Mouse (Mus musculus) midbrain, embryonic 15.5 days (tissue): ENCODE results near the gene Krtap4-13. TPM values are rescaled to one million over a fixed set of nuclear protein-coding genes. Genes with fewer than 3 reads are reported as not detected.
"Not testable (repeated sequence)": the region's sequence is repeated elsewhere in the genome, so short reads cannot be mapped to it uniquely, and the experiment has no call there.

Source experiments
- ATAC-seq: fragments of 200-750 bp; cut with Nextera tagmentation; replicated peaks from 2 replicates; pipeline ENCODE4 v1.8.0; 2017; ENCODE audit warnings: moderate TSS enrichment
- H3K27ac ChIP-seq: fragments of 300-500 bp; sonication (generic); 2 replicates; pipeline ENCODE4 v1.5.1; 2015; ENCODE audit warnings: mild to moderate bottlenecking, inconsistent platforms
- H3K27me3 ChIP-seq: fragments of 300-500 bp; sonication (generic); replicated peaks from 2 replicates; pipeline ENCODE4 v1.6.1; 2015; ENCODE audit warnings: inconsistent platforms
- H3K36me3 ChIP-seq: fragments of 300-500 bp; sonication (generic); replicated peaks from 2 replicates; pipeline ENCODE4 v1.6.1; 2015; ENCODE audit warnings: inconsistent platforms
- H3K4me1 ChIP-seq: fragments of 300-500 bp; sonication (generic); 2 replicates; pipeline ENCODE4 v1.6.1; 2015; ENCODE audit warnings: inconsistent platforms
- H3K4me2 ChIP-seq: fragments of 300-500 bp; sonication (generic); 2 replicates; pipeline ENCODE4 v1.6.1; 2015; ENCODE audit warnings: inconsistent platforms, mild to moderate bottlenecking, moderate library complexity
- H3K4me3 ChIP-seq: fragments of 300-500 bp; sonication (generic); 2 replicates; pipeline ENCODE4 v1.5.1; 2015; ENCODE audit warnings: mild to moderate bottlenecking, inconsistent platforms
- H3K9ac ChIP-seq: fragments of 300-500 bp; sonication (generic); 2 replicates; pipeline ENCODE4 v1.6.1; 2015; ENCODE audit warnings: mild to moderate bottlenecking, inconsistent platforms
- H3K9me3 ChIP-seq: fragments of 300-500 bp; sonication (generic); 2 replicates; pipeline ENCODE4 v1.6.1; 2016; ENCODE audit warnings: inconsistent platforms
- WGBS: fragments of 180-500 bp; shearing (Covaris S2); methylation state at CpG from one replicate; pipeline ENCODE4 v1.1.7; 2015; ENCODE audit warnings: mixed read lengths; 5-methylcytosine and 5-hydroxymethylcytosine counted together
- polyA plus RNA-seq: library from polyadenylated mRNA; unstranded; fragments of >200 nt; fragmentation: Nextera tagmentation; extraction: Ambion mirVana; gene quantifications from 2 replicates; pipeline ENCODE4 v1.2.1, GENCODE M21; 2015

The Krtap4-13 gene
- polyA plus RNA-seq, 1 experiment from 2014 or later: not detected

DNA sequence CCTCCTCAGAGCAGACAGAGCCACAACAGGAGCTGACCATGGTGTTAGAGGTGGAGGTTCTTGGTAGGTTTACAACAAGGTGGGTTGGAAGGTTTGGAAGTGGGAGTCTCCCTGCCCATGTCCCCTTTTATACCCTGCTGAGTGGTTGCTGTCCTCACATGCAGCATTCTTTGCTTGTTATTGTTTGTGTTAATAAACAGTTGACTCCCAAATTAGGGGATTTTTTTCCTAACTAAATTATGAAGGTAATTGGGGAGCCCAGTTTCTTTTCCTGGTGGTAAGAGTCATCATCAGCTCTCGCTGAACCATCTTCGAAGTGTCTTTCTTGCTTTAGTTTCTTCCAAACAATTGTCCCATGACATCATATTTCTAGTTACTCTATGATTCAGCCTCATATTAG lies 29.1 kb downstream of the Krtap4-13 start, which contains the start of gene Krtap4-8:
TSS of gene Krtap4-8 (minus strand) at position 101 of the 400 bp plus-strand sequence.
- no peak within 1 kb of the TSS for H3K27ac ChIP-seq
- H3K4me3 ChIP-seq: no peak within 1 kb of the TSS
- H3K9ac ChIP-seq: no peak within 1 kb of the TSS
- no peaks in the 10 kb centered on the region for H3K36me3 ChIP-seq
- no peaks in the 10 kb centered on the region for H3K9me3 ChIP-seq
- no peaks in the 10 kb centered on the region for H3K4me1 ChIP-seq
- WGBS: 98% methylated on average over 2 of the region's 2 CpGs
- ATAC-seq: no peak
- H3K27me3 ChIP-seq: no peaks in the 10 kb centered on the region
- H3K4me2 ChIP-seq: no peak within 1 kb of the TSS

DNA sequence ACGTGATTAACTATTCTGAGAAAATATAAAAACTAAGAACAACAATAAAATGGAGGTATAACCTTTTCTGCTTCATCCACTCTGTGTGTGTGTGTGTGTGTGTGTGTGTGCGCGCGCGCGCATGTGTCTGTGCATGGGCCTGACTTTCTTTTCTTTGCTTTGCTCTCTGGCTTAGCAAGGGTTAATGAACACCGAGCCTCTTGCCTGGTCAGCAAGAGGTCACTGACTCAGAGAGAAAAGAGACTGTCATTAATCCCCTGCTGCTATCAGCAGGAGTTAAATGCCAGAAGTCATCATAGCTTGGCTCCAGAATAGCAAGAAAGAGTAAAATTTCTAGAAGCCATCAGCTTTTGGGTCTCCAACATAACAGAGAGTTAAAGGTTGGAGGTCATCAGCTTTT lies 31.3 kb downstream of the Krtap4-13 start:
- no peak overlapping the region for H3K4me2 ChIP-seq
- H3K9me3 ChIP-seq: no peaks in the 10 kb centered on the region
- H3K27ac ChIP-seq: no peak overlapping the region
- H3K36me3 ChIP-seq: no peaks in the 10 kb centered on the region
- 52% methylated on average over 7 of the region's 7 CpGs for WGBS
- no peak overlapping the region for H3K4me3 ChIP-seq
- ATAC-seq: no peak
- no peaks in the 10 kb centered on the region for H3K27me3 ChIP-seq
- H3K4me1 ChIP-seq: no peaks in the 10 kb centered on the region
- H3K9ac ChIP-seq: no peak overlapping the region

DNA sequence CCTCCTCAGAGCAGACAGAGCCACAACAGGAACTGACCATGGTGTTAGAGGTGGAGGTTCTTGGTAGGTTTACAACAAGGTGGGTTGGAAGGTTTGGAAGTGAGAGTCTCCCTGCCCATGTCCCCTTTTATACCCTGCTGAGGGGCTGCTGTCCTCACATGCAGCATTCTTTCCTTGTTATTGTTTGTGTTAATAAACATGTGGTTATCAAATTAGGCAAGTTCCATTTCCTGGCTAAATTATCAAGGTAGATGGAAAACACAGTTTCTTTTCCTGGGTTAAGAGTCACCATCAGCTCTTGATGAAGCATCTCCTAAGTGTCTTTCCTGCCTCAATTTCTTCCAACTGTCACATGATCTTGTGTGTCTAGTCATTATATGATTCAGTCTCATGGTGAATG lies 36.9 kb downstream of the Krtap4-13 start, which contains the start of gene Gm11595:
TSS of gene Gm11595 (minus strand) at position 101 of the 400 bp plus-strand sequence.
- H3K27ac ChIP-seq, ATAC-seq, H3K36me3 ChIP-seq, H3K4me2 ChIP-seq, H3K4me1 ChIP-seq, H3K27me3 ChIP-seq, H3K4me3 ChIP-seq, H3K9me3 ChIP-seq, H3K9ac ChIP-seq: not testable (repeated sequence)

DNA sequence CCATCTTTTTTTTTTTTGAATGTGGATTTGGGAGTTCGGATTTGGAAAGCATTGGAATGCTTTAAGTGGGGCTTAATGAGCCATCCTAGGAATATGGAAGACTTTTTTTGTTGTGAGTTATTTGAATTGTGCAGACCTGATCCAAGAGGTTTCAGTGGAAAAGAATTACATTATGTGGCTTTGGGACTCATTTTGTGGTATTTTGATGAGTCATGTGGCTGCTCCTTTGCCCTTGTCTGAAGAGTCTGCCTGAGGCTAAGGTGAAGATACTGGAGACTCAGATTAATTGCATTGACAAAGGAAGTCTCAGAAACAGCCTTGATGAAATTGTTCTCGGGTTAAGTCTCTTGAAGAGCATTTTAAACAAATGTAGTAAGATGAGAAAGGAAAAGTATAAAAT lies 41.3 kb downstream of the Krtap4-13 start:
- no peak overlapping the region for H3K9ac ChIP-seq
- no peaks in the 10 kb centered on the region for H3K27me3 ChIP-seq
- H3K4me2 ChIP-seq: no peak overlapping the region
- no peak for ATAC-seq
- H3K27ac ChIP-seq: no peak overlapping the region
- 77% methylated on average over 2 of the region's 2 CpGs for WGBS
- no peaks in the 10 kb centered on the region for H3K36me3 ChIP-seq
- H3K4me1 ChIP-seq: no peaks in the 10 kb centered on the region
- H3K9me3 ChIP-seq: no peaks in the 10 kb centered on the region
- H3K4me3 ChIP-seq: no peak overlapping the region

Other genes starting within 250 kb of the Krtap4-13 start
- not detected in 2 replicates for gene Krtap3-1, start 243.3 kb downstream of the Krtap4-13 start, polyA plus RNA-seq
- gene Krtap1-5, start 228.9 kb downstream of the Krtap4-13 start, polyA plus RNA-seq: not detected in 2 replicates
- gene Krtap1-4, start 226.2 kb downstream of the Krtap4-13 start, polyA plus RNA-seq: not detected in 2 replicates
- not detected in 2 replicates for gene Krtap1-3, start 218.6 kb downstream of the Krtap4-13 start, polyA plus RNA-seq
- not detected in 2 replicates for gene Krtap9-3, start 211.8 kb downstream of the Krtap4-13 start, polyA plus RNA-seq
- not detected in 2 replicates for gene Gm11938, start 206.6 kb downstream of the Krtap4-13 start, polyA plus RNA-seq
- not detected in 2 replicates for gene Gm11937, start 199.7 kb downstream of the Krtap4-13 start, polyA plus RNA-seq
- gene Krtap2-4, start 195.0 kb downstream of the Krtap4-13 start, polyA plus RNA-seq: not detected in 2 replicates
- gene Gm11562, start 189.5 kb downstream of the Krtap4-13 start, polyA plus RNA-seq: not detected in 2 replicates
- not detected in 2 replicates for gene Krtap4-1, start 181.7 kb downstream of the Krtap4-13 start, polyA plus RNA-seq
- not detected in 2 replicates for gene Krtap4-2, start 174.8 kb downstream of the Krtap4-13 start, polyA plus RNA-seq
- gene Krtap4-7, start 165.8 kb downstream of the Krtap4-13 start, polyA plus RNA-seq: not detected in 2 replicates
- not detected in 2 replicates for gene Gm11555, start 159.7 kb downstream of the Krtap4-13 start, polyA plus RNA-seq
- gene Gm11563, start 150.9 kb downstream of the Krtap4-13 start, polyA plus RNA-seq: not detected in 2 replicates
- not detected in 2 replicates for gene Krtap4-6, start 143.9 kb downstream of the Krtap4-13 start, polyA plus RNA-seq
- gene Gm14190, start 119.2 kb downstream of the Krtap4-13 start, polyA plus RNA-seq: not detected in 2 replicates
- not detected in 2 replicates for gene Gm14180, start 75.6 kb downstream of the Krtap4-13 start, polyA plus RNA-seq
- gene Gm11595, start 37.0 kb downstream of the Krtap4-13 start, polyA plus RNA-seq: not detected in 2 replicates
- gene Krtap4-8, start 29.2 kb downstream of the Krtap4-13 start, polyA plus RNA-seq: not detected in 2 replicates
- gene Krtap4-9, start 24.7 kb downstream of the Krtap4-13 start, polyA plus RNA-seq: not detected in 2 replicates
- not detected in 2 replicates for gene Gm11596, start 16.4 kb downstream of the Krtap4-13 start, polyA plus RNA-seq
- gene Gm11569, start 11.0 kb downstream of the Krtap4-13 start, polyA plus RNA-seq: not detected in 2 replicates
- gene Gm11554, start 5.4 kb downstream of the Krtap4-13 start, polyA plus RNA-seq: not detected in 2 replicates
- not detected in 2 replicates for gene Gm11564, start 5.8 kb upstream of the Krtap4-13 start, polyA plus RNA-seq
- not detected in 2 replicates for gene 2300003K06Rik, start 28.2 kb upstream of the Krtap4-13 start, polyA plus RNA-seq
- gene Krtap4-16, start 41.7 kb upstream of the Krtap4-13 start, polyA plus RNA-seq: not detected in 2 replicates
- not detected in 2 replicates for gene Gm11568, start 48.0 kb upstream of the Krtap4-13 start, polyA plus RNA-seq
- gene Gm11559, start 54.6 kb upstream of the Krtap4-13 start, polyA plus RNA-seq: not detected in 2 replicates
- gene Krtap9-1, start 63.5 kb upstream of the Krtap4-13 start, polyA plus RNA-seq: not detected in 2 replicates
- not detected in 2 replicates for gene Gm11567, start 69.3 kb upstream of the Krtap4-13 start, polyA plus RNA-seq
- not detected in 2 replicates for gene Krtap31-1, start 98.0 kb upstream of the Krtap4-13 start, polyA plus RNA-seq
- not detected in 2 replicates for gene Gm11565, start 104.9 kb upstream of the Krtap4-13 start, polyA plus RNA-seq
- gene Krtap31-2, start 126.4 kb upstream of the Krtap4-13 start, polyA plus RNA-seq: not detected in 2 replicates
- not detected in 2 replicates for gene Krtap9-5, start 138.6 kb upstream of the Krtap4-13 start, polyA plus RNA-seq
- not detected in 2 replicates for gene Krtap29-1, start 169.2 kb upstream of the Krtap4-13 start, polyA plus RNA-seq
- gene Krtap16-1, start 176.7 kb upstream of the Krtap4-13 start, polyA plus RNA-seq: not detected in 2 replicates
- gene Krtap17-1, start 184.1 kb upstream of the Krtap4-13 start, polyA plus RNA-seq: 1.1 and 1.3 TPM in 2 replicates
- not detected in 2 replicates for gene Krt33a, start 206.3 kb upstream of the Krtap4-13 start, polyA plus RNA-seq
- not detected in 2 replicates for gene Krt33b, start 220.0 kb upstream of the Krtap4-13 start, polyA plus RNA-seq
- gene Krt34, start 231.7 kb upstream of the Krtap4-13 start, polyA plus RNA-seq: not detected in 2 replicates
- gene Krt31, start 240.7 kb upstream of the Krtap4-13 start, polyA plus RNA-seq: not detected in 2 replicates